Mouse (Mus musculus) heart, embryonic 15.5 days (tissue): ENCODE measurements around the gene Anapc2. TPM values are rescaled to one million over a fixed set of nuclear protein-coding genes. Genes with fewer than 3 reads are reported as not detected.

ENCODE experiments used
- polyA plus RNA-seq: library from polyadenylated mRNA; unstranded; fragments of >200 nt; fragmentation: Nextera tagmentation; extraction: Ambion mirVana; gene quantifications from 2 replicates; pipeline ENCODE4 v1.2.1, GENCODE M21; 2015

Anapc2 gene
- polyA plus RNA-seq, 1 experiment from 2014 or later, result 67.5 TPM

Other genes starting within 250 kb of the Anapc2 start
- gene Nsmf, start 218.1 kb upstream of the Anapc2 start, polyA plus RNA-seq, result 55.9 and 68.2 TPM in 2 replicates
- gene Entpd8, start 192.2 kb upstream of the Anapc2 start, polyA plus RNA-seq, result not detected in 2 replicates
- 0.15 and 0.16 TPM in 2 replicates for gene Noxa1, start 177.3 kb upstream of the Anapc2 start, polyA plus RNA-seq
- gene Nrarp, start 91.7 kb upstream of the Anapc2 start, polyA plus RNA-seq, result 17.3 and 19.0 TPM in 2 replicates
- gene Tor4a, start 75.6 kb upstream of the Anapc2 start, polyA plus RNA-seq, result 5.8 and 10.3 TPM in 2 replicates
- 62.7 and 79.5 TPM in 2 replicates for gene Nelfb, start 61.0 kb upstream of the Anapc2 start, polyA plus RNA-seq
- gene Stpg3, start 57.8 kb upstream of the Anapc2 start, polyA plus RNA-seq, result not detected in 2 replicates
- 0.57 and 0.65 TPM in 2 replicates for gene Fam166a, start 53.7 kb upstream of the Anapc2 start, polyA plus RNA-seq
- 358 and 463 TPM in 2 replicates for gene Tubb4b, start 47.8 kb upstream of the Anapc2 start, polyA plus RNA-seq
- gene Slc34a3, start 38.1 kb upstream of the Anapc2 start, polyA plus RNA-seq, result not detected in 2 replicates
- gene Rnf224, start 35.7 kb upstream of the Anapc2 start, polyA plus RNA-seq, result not detected in 2 replicates
- gene Rnf208, start 30.2 kb upstream of the Anapc2 start, polyA plus RNA-seq, result 4.3 and 6.0 TPM in 2 replicates
- gene Cysrt1, start 30.0 kb upstream of the Anapc2 start, polyA plus RNA-seq, result 0.30 TPM in 2 replicates
- gene AL732309.1, start 25.6 kb upstream of the Anapc2 start, polyA plus RNA-seq, result 2.3 and 3.3 TPM in 2 replicates
- gene Tmem203, start 17.0 kb upstream of the Anapc2 start, polyA plus RNA-seq, result 17.6 and 18.2 TPM in 2 replicates
- gene Tprn, start 9.9 kb upstream of the Anapc2 start, polyA plus RNA-seq, result 3.6 and 5.2 TPM in 2 replicates
- 137 and 152 TPM in 2 replicates for gene Ssna1, start within 50 bp of the Anapc2 start, polyA plus RNA-seq
- not detected in 2 replicates for gene Tmem210, start 15.7 kb downstream of the Anapc2 start, polyA plus RNA-seq
- gene Lrrc26, start 17.4 kb downstream of the Anapc2 start, polyA plus RNA-seq, result 0.28 and 0.89 TPM in 2 replicates
- 0.25 and 0.28 TPM in 2 replicates for gene Grin1, start 46.7 kb downstream of the Anapc2 start, polyA plus RNA-seq
- gene Man1b1, start 59.9 kb downstream of the Anapc2 start, polyA plus RNA-seq, result 30.2 and 31.1 TPM in 2 replicates
- gene Dpp7, start 83.9 kb downstream of the Anapc2 start, polyA plus RNA-seq, result 9.5 and 12.5 TPM in 2 replicates
- gene Uap1l1, start 93.2 kb downstream of the Anapc2 start, polyA plus RNA-seq, result 13.9 and 16.0 TPM in 2 replicates
- 15.4 and 25.5 TPM in 2 replicates for gene Sapcd2, start 99.8 kb downstream of the Anapc2 start, polyA plus RNA-seq
- gene Entpd2, start 123.4 kb downstream of the Anapc2 start, polyA plus RNA-seq, result 1.8 and 4.6 TPM in 2 replicates
- gene Npdc1, start 126.9 kb downstream of the Anapc2 start, polyA plus RNA-seq, result 28.8 and 41.6 TPM in 2 replicates
- gene Fut7, start 150.8 kb downstream of the Anapc2 start, polyA plus RNA-seq, result 0.08 and 0.15 TPM in 2 replicates
- gene Abca2, start 156.2 kb downstream of the Anapc2 start, polyA plus RNA-seq, result 3.5 and 5.6 TPM in 2 replicates
- gene Clic3, start 184.4 kb downstream of the Anapc2 start, polyA plus RNA-seq, result 6.1 and 9.6 TPM in 2 replicates
- 31.1 and 38.0 TPM in 2 replicates for gene Paxx, start 188.6 kb downstream of the Anapc2 start, polyA plus RNA-seq
- 107 and 134 TPM in 2 replicates for gene Ptgds, start 197.6 kb downstream of the Anapc2 start, polyA plus RNA-seq
- gene Lcn12, start 221.4 kb downstream of the Anapc2 start, polyA plus RNA-seq, result not detected in 2 replicates
- gene Fbxw5, start 228.3 kb downstream of the Anapc2 start, polyA plus RNA-seq, result 72.6 and 94.1 TPM in 2 replicates
- gene C8g, start 229.2 kb downstream of the Anapc2 start, polyA plus RNA-seq, result 3.5 and 5.0 TPM in 2 replicates